In genomic region chr13:4186641-4187411, GRCm38 (mm10) we compare ENCODE assay signal across 16 mouse cellular contexts. TPM values are rescaled to one million over a fixed set of nuclear protein-coding genes. Genes with fewer than 3 reads are reported as not detected.
DNase-seq lines count a peak whose midpoint lies in the region; ATAC-seq and TF ChIP-seq lines count a peak whose summit lies in the region.
"Not testable (repeated sequence)": the region's sequence is repeated elsewhere in the genome, so short reads cannot be mapped to it uniquely, and the experiment has no call there.
"Had no signal": no experiment of that assay in that cellular context is flagged by ENCODE, and none has a peak within 500 bp of the region (broad histone marks: within the 10 kb centered on the region; RNA-seq: fewer than 3 reads in every experiment).

No protein-coding gene starts in this region.

- H3K27ac ChIP-seq in MEL (ENCODE audit: control insufficient read depth, low read depth, low read length); embryonic fibroblast, embryonic 13.5 days (ENCODE audit: insufficient read depth, low read length); intestine, postnatal 0 days (ENCODE audit: low read depth, low read length); liver, adult 2 months (replicated peaks; ENCODE audit: insufficient read depth, low read depth, low read length); midbrain, postnatal 0 days (ENCODE audit: low read depth, low read length): not testable (repeated sequence)

- not testable (repeated sequence) for H3K4me3 ChIP-seq in MEL (ENCODE audit: control insufficient read depth in 1 of 2, insufficient read depth in 1 of 2, low read depth in 2 of 2, low read length in 2 of 2); embryonic fibroblast, embryonic 13.5 days (ENCODE audit: insufficient read depth, low read length); intestine, postnatal 0 days (ENCODE audit: low read depth, low read length); liver, adult 2 months (ENCODE audit: insufficient read depth, low read depth, low read length); midbrain, postnatal 0 days (ENCODE audit: low read depth, low read length)

- not testable (repeated sequence) for DNase-seq in MEL (ENCODE audit: low read depth, low spot score); liver, adult 2 months (ENCODE audit: extremely low read depth, low read depth, low spot score); midbrain, postnatal 0 days (ENCODE audit: low spot score)
- DNase-seq in adrenal gland, postnatal 36 days, result peak; percentile 25 to 39
- DNase-seq in kidney, postnatal 14 days, result peak; percentile 22

- not testable (repeated sequence) for H3K9me3 ChIP-seq in MEL (replicated peaks; ENCODE audit: insufficient read depth, low read length); intestine, postnatal 0 days (ENCODE audit: control insufficient read depth); midbrain, postnatal 0 days (ENCODE audit: low read length)

- TF ChIP-seq EP300 in MEL (IDR thresholded peaks at IDR 0.05; ENCODE audit: low read depth in 1 of 2, low read length in 2 of 2), result not testable (repeated sequence)

- 68% methylated on average over 7 of the region's 7 CpGs for WGBS in intestine, postnatal 0 days
- WGBS in liver, adult 2 months, result 76% methylated on average over 7 of the region's 7 CpGs
- WGBS in midbrain, postnatal 0 days, result 82% methylated on average over 7 of the region's 7 CpGs

- H3K4me1 ChIP-seq in MEL (ENCODE audit: control insufficient read depth in 1 of 2, insufficient read depth in 2 of 2, low read length in 2 of 2); embryonic fibroblast, embryonic 13.5 days (ENCODE audit: control insufficient read depth, insufficient read depth, low read length); intestine, postnatal 0 days (replicated peaks; ENCODE audit: control insufficient read depth, insufficient read depth, low read length); liver, adult 2 months (ENCODE audit: control insufficient read depth, insufficient read depth, low read length); midbrain, postnatal 0 days (ENCODE audit: insufficient read depth, low read length): not testable (repeated sequence)

- H3K9ac ChIP-seq in MEL (ENCODE audit: control insufficient read depth, low read depth, low read length, poor library complexity, severe bottlenecking); intestine, postnatal 0 days (ENCODE audit: low read depth, low read length); liver, adult 2 months (ENCODE audit: low read depth, low read length); midbrain, postnatal 0 days (replicated peaks; ENCODE audit: low read length, poor library complexity, severe bottlenecking): not testable (repeated sequence)

- TF ChIP-seq CTCF in MEL (IDR thresholded peaks at IDR 0.05 in 2 of 3, conservative IDR thresholded peaks at IDR 0.05 in 1 of 3; ENCODE audit: control insufficient read depth in 1 of 3, insufficient read depth in 1 of 3, low read depth in 2 of 3, low read length in 3 of 3, poor library complexity in 1 of 3, severe bottlenecking in 1 of 3), result peak in 1 of 3 experiments; percentile 19; a peak in 1 of 6 replicates
- TF ChIP-seq CTCF in embryonic fibroblast, embryonic 13.5 days (IDR thresholded peaks at IDR 0.05; ENCODE audit: borderline replicate concordance, insufficient read depth, low read length), result peak; percentile 27; the same call in 1 of the 2 replicates
- TF ChIP-seq CTCF in intestine, postnatal 0 days (IDR thresholded peaks at IDR 0.05; ENCODE audit: low read depth), result peak; percentile 67
- peak; percentile 60 for TF ChIP-seq CTCF in liver, adult 2 months (IDR thresholded peaks at IDR 0.05; ENCODE audit: low read depth, low read length)
- peak; percentile 12; the same call in 1 of the 2 replicates for TF ChIP-seq CTCF in midbrain, postnatal 0 days (IDR thresholded peaks at IDR 0.05)

- not testable (repeated sequence) for TF ChIP-seq RAD21 in MEL (IDR thresholded peaks at IDR 0.05; ENCODE audit: low read depth, low read length)

- H3K36me3 ChIP-seq in MEL (ENCODE audit: control insufficient read depth in 1 of 2, insufficient read depth in 2 of 2, low read length in 2 of 2); intestine, postnatal 0 days (ENCODE audit: control insufficient read depth, insufficient read depth); liver, adult 2 months (ENCODE audit: control insufficient read depth, insufficient read depth, low read length); midbrain, postnatal 0 days (ENCODE audit: insufficient read depth, low read length): not testable (repeated sequence)

- TF ChIP-seq POLR2A in MEL (IDR thresholded peaks at IDR 0.05; ENCODE audit: control insufficient read depth in 1 of 2, insufficient read depth in 1 of 2, low read depth in 1 of 2, low read length in 2 of 2, poor library complexity in 1 of 2); embryonic fibroblast, embryonic 13.5 days (IDR thresholded peaks at IDR 0.05; ENCODE audit: low read depth, low read length); liver, adult 2 months (IDR thresholded peaks at IDR 0.05; ENCODE audit: extremely low read depth, insufficient read depth, low read length): not testable (repeated sequence)

- ATAC-seq in intestine, postnatal 0 days; midbrain, postnatal 0 days (ENCODE audit: low FRiP score): not testable (repeated sequence)

- not testable (repeated sequence) for H3K4me2 ChIP-seq in intestine, postnatal 0 days (replicated peaks; ENCODE audit: low read depth); midbrain, postnatal 0 days (ENCODE audit: low read depth, low read length, poor library complexity, severe bottlenecking)

- H3K79me2 ChIP-seq in MEL (ENCODE audit: control insufficient read depth, insufficient read depth, low read length, poor library complexity); liver, adult 2 months (ENCODE audit: control insufficient read depth, insufficient read depth, low read length): not testable (repeated sequence)

- H3K27me3 ChIP-seq in MEL (ENCODE audit: control insufficient read depth in 1 of 2, insufficient read depth in 2 of 2, low read length in 2 of 2); intestine, postnatal 0 days (replicated peaks; ENCODE audit: control insufficient read depth, insufficient read depth, low read length); liver, adult 2 months (ENCODE audit: control insufficient read depth, insufficient read depth, low read length); midbrain, postnatal 0 days (ENCODE audit: insufficient read depth, low read length): not testable (repeated sequence)

TF ChIP-seq in MEL, 35 proteins besides CTCF, POLR2A, EP300 and RAD21:
- peak; percentile 60; the same call in 1 of the 2 replicates for TF ChIP-seq GATA1 (IDR thresholded peaks at IDR 0.05; ENCODE audit: low read depth, low read length)

RNA-seq across cellular contexts. Expression of gene Akr1c13, which starts 4.1 kb away (rescaled TPM):
- total RNA-seq in MEL (2012; rRNA removed), result 13.0 and 13.3 TPM in 2 replicates
- polyA plus RNA-seq in MEL (2012; ENCODE audit: insufficient read depth in 1 of 2, insufficient read length in 2 of 2, low read depth in 1 of 2, low replicate concordance in 2 of 2, missing spikeins in 1 of 2), result 1 to 10 TPM in 1 of 2 experiments, not detected in 1; 5.5 TPM
- 10 to 100 TPM in 1 of 2 experiments, 1 to 10 TPM in 1; 8.8 to 40.6 TPM for total RNA-seq in adrenal gland, postnatal 36 days (2021)
- 0.42 and 0.55 TPM in 2 replicates for polyA plus RNA-seq in embryonic fibroblast, embryonic 13.5 days (2011; ENCODE audit: insufficient read length, low read depth, missing spikeins)
- polyA plus RNA-seq in intestine, postnatal 0 days (2015; fragmentation: Nextera tagmentation; extraction: Ambion mirVana), result 458 and 493 TPM in 2 replicates
- 182 and 231 TPM in 2 replicates for total RNA-seq in liver, adult 2 months (2014; rRNA removed)
- 30.1 and 34.6 TPM in 2 replicates for polyA plus RNA-seq in liver, adult 2 months (2012; rRNA removed)
- total RNA-seq in midbrain, postnatal 0 days (2014; rRNA removed), result 1.8 TPM in 1 of 2 replicates, not detected in the other
- polyA plus RNA-seq in midbrain, postnatal 0 days (2015; fragmentation: Nextera tagmentation; extraction: Ambion mirVana), result 1.1 and 1.5 TPM in 2 replicates

RNA-seq across cellular contexts. Expression of gene Akr1c18, which starts 36.4 kb away (rescaled TPM):
- not detected in 2 replicates for total RNA-seq in MEL (2012; rRNA removed)
- not detected for polyA plus RNA-seq in MEL (2012; ENCODE audit: insufficient read depth in 1 of 2, insufficient read length in 2 of 2, low read depth in 1 of 2, low replicate concordance in 2 of 2, missing spikeins in 1 of 2)
- 1,000 to 10,000 TPM in 1 of 2 experiments, 1 to 10 TPM in 1; 5.3 to 6,001 TPM for total RNA-seq in adrenal gland, postnatal 36 days (2021)
- polyA plus RNA-seq in embryonic fibroblast, embryonic 13.5 days (2011; ENCODE audit: insufficient read length, low read depth, missing spikeins), result 0.44 and 0.97 TPM in 2 replicates
- polyA plus RNA-seq in intestine, postnatal 0 days (2015; fragmentation: Nextera tagmentation; extraction: Ambion mirVana), result 0.18 and 0.38 TPM in 2 replicates
- 0.55 and 3.0 TPM in 2 replicates for total RNA-seq in liver, adult 2 months (2014; rRNA removed)
- polyA plus RNA-seq in liver, adult 2 months (2012; rRNA removed), result not detected in 2 replicates
- not detected in 2 replicates for total RNA-seq in midbrain, postnatal 0 days (2014; rRNA removed)
- polyA plus RNA-seq in midbrain, postnatal 0 days (2015; fragmentation: Nextera tagmentation; extraction: Ambion mirVana), result not detected in 2 replicates
- total RNA-seq: heart, postnatal 10 days had no signal
- polyA plus RNA-seq: C2C12; hindbrain, embryonic 12.5 days; midbrain, embryonic 13.5 days; myocyte had no signal

RNA-seq across cellular contexts. Expression of gene Akr1c19, which starts 41.7 kb away (rescaled TPM):
- total RNA-seq in MEL (2012; rRNA removed), result not detected in 2 replicates
- polyA plus RNA-seq in MEL (2012; ENCODE audit: insufficient read depth in 1 of 2, insufficient read length in 2 of 2, low read depth in 1 of 2, low replicate concordance in 2 of 2, missing spikeins in 1 of 2), result not detected
- total RNA-seq in adrenal gland, postnatal 36 days (2021), result under 1 TPM; 0.23 to 0.76 TPM
- polyA plus RNA-seq in embryonic fibroblast, embryonic 13.5 days (2011; ENCODE audit: insufficient read length, low read depth, missing spikeins), result not detected in 2 replicates
- polyA plus RNA-seq in intestine, postnatal 0 days (2015; fragmentation: Nextera tagmentation; extraction: Ambion mirVana), result 936 and 1,023 TPM in 2 replicates
- 182 and 199 TPM in 2 replicates for total RNA-seq in liver, adult 2 months (2014; rRNA removed)
- polyA plus RNA-seq in liver, adult 2 months (2012; rRNA removed), result 20.3 and 25.8 TPM in 2 replicates
- total RNA-seq in midbrain, postnatal 0 days (2014; rRNA removed), result 3.6 and 5.2 TPM in 2 replicates
- 7.6 TPM in 2 replicates for polyA plus RNA-seq in midbrain, postnatal 0 days (2015; fragmentation: Nextera tagmentation; extraction: Ambion mirVana)
- total RNA-seq: megakaryocyte, adult 5-6 weeks had no signal
- polyA plus RNA-seq: C2C12; cortical plate, adult 2 months; embryonic facial prominence, embryonic 13.5 days; inflammation-experienced regulatory T-cells, adult 6 months; myocyte had no signal

Comparison
In these comparisons a context has a peak if more than half of its experiments do, and no peak if none do; other contexts are left out.
1. RNA of gene Akr1c13, which starts 4.1 kb away (polyA plus RNA-seq): 458 to 493 TPM in intestine, postnatal 0 days; 30.1 to 34.6 TPM in liver, adult 2 months, 5.5 TPM in MEL, 1.1 to 1.5 TPM in midbrain, postnatal 0 days and 0.42 to 0.55 TPM in embryonic fibroblast, embryonic 13.5 days; every median in the first group is over 10 times any median in the second.
2. RNA of gene Akr1c19, which starts 41.7 kb away (polyA plus RNA-seq): 936 to 1,023 TPM in intestine, postnatal 0 days; 20.3 to 25.8 TPM in liver, adult 2 months, 7.6 TPM in midbrain, postnatal 0 days, not detected in embryonic fibroblast, embryonic 13.5 days and not detected in MEL; every median in the first group is over 10 times any median in the second.